Mouse (Mus musculus): ENCODE results near the gene Stac3. TPM values are rescaled to one million over a fixed set of nuclear protein-coding genes. Genes with fewer than 3 reads are reported as not detected.

Stac3 gene
- polyA plus RNA-seq, 2 experiments, result 4.4 to 43.2 TPM

GRCm38 (mm10) chr10:127557397-127557796 lies 55.9 kb downstream of the Stac3 start:
- no peak for TF ChIP-seq POLR2A (IDR thresholded peaks at IDR 0.05; ENCODE audit: borderline replicate concordance, extremely low read depth, insufficient read depth, insufficient read length)
- Histone ChIP-seq H3K27ac (replicated peaks; ENCODE audit: low read depth, low read length) (no peak overlapping the region), H3K9ac (ENCODE audit: low read depth, low read length, severe bottlenecking) (no peak overlapping the region), H3K4me1 (ENCODE audit: control insufficient read depth, insufficient read depth, low read length) (no peaks in the 10 kb centered on the region), H3K36me3 (ENCODE audit: control insufficient read depth, insufficient read depth, low read length) (peaks cover 99% of the 10 kb centered on the region), H3K27me3 (ENCODE audit: control insufficient read depth, insufficient read depth, low read length) (no peaks in the 10 kb centered on the region), H3K4me2 (replicated peaks; ENCODE audit: low read depth, low read length, severe bottlenecking) (no peak overlapping the region), H3K4me3 (replicated peaks; ENCODE audit: low read length) (no peak overlapping the region), H3K9me3 (ENCODE audit: control insufficient read depth, low read length) (no peaks in the 10 kb centered on the region)
- DNase-seq (ENCODE audit: low spot score) (no peak), ATAC-seq (ENCODE audit: low FRiP score, low read depth) (no peak)
- WGBS, result 85% methylated on average over 13 of the region's 13 CpGs

Other genes with a start within 250 kb of the Stac3 start
- gene Kif5a, start 238.3 kb upstream of the Stac3 start, polyA plus RNA-seq (2012; rRNA removed), result 9.4 and 9.7 TPM in 2 replicates
- gene Kif5a, start 238.3 kb upstream of the Stac3 start, polyA plus RNA-seq (2014; fragmentation: Nextera tagmentation; extraction: Ambion mirVana), result 2.8 and 3.5 TPM in 2 replicates
- 221 and 240 TPM in 2 replicates for gene Dctn2, start 235.3 kb upstream of the Stac3 start, polyA plus RNA-seq (2012; rRNA removed)
- gene Dctn2, start 235.3 kb upstream of the Stac3 start, polyA plus RNA-seq (2014; fragmentation: Nextera tagmentation; extraction: Ambion mirVana), result 168 and 178 TPM in 2 replicates
- 68.1 and 86.6 TPM in 2 replicates for gene Mbd6, start 212.7 kb upstream of the Stac3 start, polyA plus RNA-seq (2012; rRNA removed)
- 19.9 and 20.7 TPM in 2 replicates for gene Mbd6, start 212.7 kb upstream of the Stac3 start, polyA plus RNA-seq (2014; fragmentation: Nextera tagmentation; extraction: Ambion mirVana)
- 78.5 and 79.8 TPM in 2 replicates for gene Mars, start 189.9 kb upstream of the Stac3 start, polyA plus RNA-seq (2012; rRNA removed)
- gene Mars, start 189.9 kb upstream of the Stac3 start, polyA plus RNA-seq (2014; fragmentation: Nextera tagmentation; extraction: Ambion mirVana), result 113 and 114 TPM in 2 replicates
- gene Arhgap9, start 179.7 kb upstream of the Stac3 start, polyA plus RNA-seq (2012; rRNA removed), result 5.5 and 5.8 TPM in 2 replicates
- gene Arhgap9, start 179.7 kb upstream of the Stac3 start, polyA plus RNA-seq (2014; fragmentation: Nextera tagmentation; extraction: Ambion mirVana), result 5.6 and 7.5 TPM in 2 replicates
- gene Gli1, start 159.7 kb upstream of the Stac3 start, polyA plus RNA-seq (2012; rRNA removed), result 118 and 157 TPM in 2 replicates
- 16.4 and 19.9 TPM in 2 replicates for gene Gli1, start 159.7 kb upstream of the Stac3 start, polyA plus RNA-seq (2014; fragmentation: Nextera tagmentation; extraction: Ambion mirVana)
- gene Inhbe, start 147.3 kb upstream of the Stac3 start, polyA plus RNA-seq (2012; rRNA removed), result 0.01 TPM in 1 of 2 replicates, not detected in the other
- gene Inhbe, start 147.3 kb upstream of the Stac3 start, polyA plus RNA-seq (2014; fragmentation: Nextera tagmentation; extraction: Ambion mirVana), result not detected in 2 replicates
- gene Inhbc, start 131.3 kb upstream of the Stac3 start, polyA plus RNA-seq (2012; rRNA removed), result not detected in 2 replicates
- not detected in 2 replicates for gene Inhbc, start 131.3 kb upstream of the Stac3 start, polyA plus RNA-seq (2014; fragmentation: Nextera tagmentation; extraction: Ambion mirVana)
- 58.0 and 85.5 TPM in 2 replicates for gene R3hdm2, start 121.4 kb upstream of the Stac3 start, polyA plus RNA-seq (2012; rRNA removed)
- gene R3hdm2, start 121.4 kb upstream of the Stac3 start, polyA plus RNA-seq (2014; fragmentation: Nextera tagmentation; extraction: Ambion mirVana), result 38.3 and 39.5 TPM in 2 replicates
- gene Ndufa4l2, start 13.3 kb downstream of the Stac3 start, polyA plus RNA-seq (2012; rRNA removed), result 31.7 and 36.9 TPM in 2 replicates
- 44.5 and 62.9 TPM in 2 replicates for gene Ndufa4l2, start 13.3 kb downstream of the Stac3 start, polyA plus RNA-seq (2014; fragmentation: Nextera tagmentation; extraction: Ambion mirVana)
- gene Shmt2, start 20.8 kb downstream of the Stac3 start, polyA plus RNA-seq (2012; rRNA removed), result 146 and 178 TPM in 2 replicates
- 89.4 and 94.6 TPM in 2 replicates for gene Shmt2, start 20.8 kb downstream of the Stac3 start, polyA plus RNA-seq (2014; fragmentation: Nextera tagmentation; extraction: Ambion mirVana)
- gene Nxph4, start 32.9 kb downstream of the Stac3 start, polyA plus RNA-seq (2012; rRNA removed), result 7.2 and 9.6 TPM in 2 replicates
- 17.5 and 19.9 TPM in 2 replicates for gene Nxph4, start 32.9 kb downstream of the Stac3 start, polyA plus RNA-seq (2014; fragmentation: Nextera tagmentation; extraction: Ambion mirVana)
- 261 and 271 TPM in 2 replicates for gene Lrp1, start 119.5 kb downstream of the Stac3 start, polyA plus RNA-seq (2012; rRNA removed)
- 146 and 172 TPM in 2 replicates for gene Lrp1, start 119.5 kb downstream of the Stac3 start, polyA plus RNA-seq (2014; fragmentation: Nextera tagmentation; extraction: Ambion mirVana)
- gene Stat6, start 141.3 kb downstream of the Stac3 start, polyA plus RNA-seq (2012; rRNA removed), result 30.7 and 33.5 TPM in 2 replicates
- gene Stat6, start 141.3 kb downstream of the Stac3 start, polyA plus RNA-seq (2014; fragmentation: Nextera tagmentation; extraction: Ambion mirVana), result 22.2 and 24.6 TPM in 2 replicates
- 12.3 and 13.9 TPM in 2 replicates for gene Nemp1, start 165.2 kb downstream of the Stac3 start, polyA plus RNA-seq (2012; rRNA removed)
- gene Nemp1, start 165.2 kb downstream of the Stac3 start, polyA plus RNA-seq (2014; fragmentation: Nextera tagmentation; extraction: Ambion mirVana), result 9.0 and 10.2 TPM in 2 replicates
- 64.5 and 68.3 TPM in 2 replicates for gene Nab2, start 166.9 kb downstream of the Stac3 start, polyA plus RNA-seq (2012; rRNA removed)
- gene Nab2, start 166.9 kb downstream of the Stac3 start, polyA plus RNA-seq (2014; fragmentation: Nextera tagmentation; extraction: Ambion mirVana), result 16.4 and 19.9 TPM in 2 replicates
- 1.2 and 1.7 TPM in 2 replicates for gene Myo1a, start 203.5 kb downstream of the Stac3 start, polyA plus RNA-seq (2012; rRNA removed)
- gene Myo1a, start 203.5 kb downstream of the Stac3 start, polyA plus RNA-seq (2014; fragmentation: Nextera tagmentation; extraction: Ambion mirVana), result 0.30 and 0.48 TPM in 2 replicates
- 0.58 and 15.2 TPM in 2 replicates for gene Tac2, start 222.8 kb downstream of the Stac3 start, polyA plus RNA-seq (2012; rRNA removed)
- gene Tac2, start 222.8 kb downstream of the Stac3 start, polyA plus RNA-seq (2014; fragmentation: Nextera tagmentation; extraction: Ambion mirVana), result 0.44 and 0.84 TPM in 2 replicates
- gene Zbtb39, start 237.9 kb downstream of the Stac3 start, polyA plus RNA-seq (2012; rRNA removed), result 10.7 and 12.5 TPM in 2 replicates
- gene Zbtb39, start 237.9 kb downstream of the Stac3 start, polyA plus RNA-seq (2014; fragmentation: Nextera tagmentation; extraction: Ambion mirVana), result 4.2 and 4.4 TPM in 2 replicates